Mouse (Mus musculus) ovary, postnatal 36 days (tissue): ENCODE results near the gene Id3.
"Not testable (repeated sequence)": the region's sequence is repeated elsewhere in the genome, so short reads cannot be mapped to it uniquely, and the experiment has no call there.

ENCODE experiments used
- DNase-seq: peaks from one replicate; pipeline ENCODE4 v3.0.0; 2022; ENCODE audit warnings: low spot score, mixed read lengths

Gene Id3

DNA sequence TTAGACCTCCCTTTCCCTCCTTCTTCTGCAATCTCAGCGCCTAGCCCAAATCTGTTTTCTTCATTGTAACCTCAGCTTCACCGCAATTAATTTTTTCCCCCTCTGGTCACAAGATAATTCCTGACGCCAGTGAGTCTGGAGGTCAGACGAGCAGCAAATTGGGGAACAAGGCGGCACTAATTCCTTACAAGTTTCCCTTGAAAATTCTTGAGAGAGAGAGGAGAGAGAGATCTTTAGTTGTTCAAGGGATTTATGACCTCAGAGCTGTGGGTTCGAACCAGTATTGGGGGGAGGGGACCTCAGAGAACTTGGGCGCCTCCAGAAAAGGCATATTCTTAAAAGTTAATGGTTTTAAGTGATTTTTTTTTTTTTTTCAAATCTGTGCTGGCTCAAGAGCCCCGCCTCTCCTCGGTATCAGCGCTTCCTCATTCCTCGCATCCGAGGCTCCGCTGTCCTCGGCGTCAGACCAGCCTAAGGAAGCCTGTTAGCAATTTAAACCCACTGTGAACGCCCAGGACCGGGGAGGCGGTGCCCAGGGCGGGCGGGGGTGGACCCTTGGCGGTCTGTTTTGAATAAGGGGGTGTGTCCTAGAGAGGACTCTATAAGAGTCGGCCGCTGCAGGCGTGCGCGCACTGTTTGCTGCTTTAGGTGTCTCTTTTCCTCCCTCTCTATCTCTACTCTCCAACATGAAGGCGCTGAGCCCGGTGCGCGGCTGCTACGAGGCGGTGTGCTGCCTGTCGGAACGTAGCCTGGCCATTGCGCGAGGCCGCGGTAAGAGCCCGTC is at the start of gene Id3:
TSS of gene Id3 (plus strand) at position 305 of the 784 bp plus-strand sequence.
- peak; percentile 95 for DNase-seq

GRCm38 (mm10) chr4:136094519-136095219 is 48.6 kb upstream of the Id3 start:
- no peak for DNase-seq

- no peak for DNase-seq
These were observed 47.7 kb upstream of the Id3 start for GRCm38 (mm10) chr4:136095490-136096105.

GRCm38 (mm10) chr4:136096446-136097113 is 46.7 kb upstream of the Id3 start:
- DNase-seq: no peak

DNA sequence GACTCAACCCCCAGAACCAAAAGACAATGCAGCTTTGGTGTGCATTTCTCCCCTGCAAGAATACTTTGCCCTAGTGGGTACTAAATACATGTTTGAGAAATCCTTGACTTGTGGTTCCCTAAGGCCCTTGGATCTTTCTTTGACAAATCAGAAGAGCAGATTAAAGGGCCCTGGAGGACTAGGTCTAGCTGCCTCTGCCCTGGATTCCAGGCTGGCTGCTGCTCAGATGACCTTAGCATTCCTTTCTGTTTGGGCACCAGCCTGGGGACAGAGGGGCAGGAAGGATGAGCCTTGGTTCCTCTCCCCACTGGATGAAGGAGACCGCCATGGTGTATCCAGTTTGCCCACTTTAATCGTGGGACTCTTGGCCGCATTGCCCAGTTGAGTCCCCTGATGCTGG is 44.9 kb upstream of the Id3 start:
- DNase-seq: no peak

DNA sequence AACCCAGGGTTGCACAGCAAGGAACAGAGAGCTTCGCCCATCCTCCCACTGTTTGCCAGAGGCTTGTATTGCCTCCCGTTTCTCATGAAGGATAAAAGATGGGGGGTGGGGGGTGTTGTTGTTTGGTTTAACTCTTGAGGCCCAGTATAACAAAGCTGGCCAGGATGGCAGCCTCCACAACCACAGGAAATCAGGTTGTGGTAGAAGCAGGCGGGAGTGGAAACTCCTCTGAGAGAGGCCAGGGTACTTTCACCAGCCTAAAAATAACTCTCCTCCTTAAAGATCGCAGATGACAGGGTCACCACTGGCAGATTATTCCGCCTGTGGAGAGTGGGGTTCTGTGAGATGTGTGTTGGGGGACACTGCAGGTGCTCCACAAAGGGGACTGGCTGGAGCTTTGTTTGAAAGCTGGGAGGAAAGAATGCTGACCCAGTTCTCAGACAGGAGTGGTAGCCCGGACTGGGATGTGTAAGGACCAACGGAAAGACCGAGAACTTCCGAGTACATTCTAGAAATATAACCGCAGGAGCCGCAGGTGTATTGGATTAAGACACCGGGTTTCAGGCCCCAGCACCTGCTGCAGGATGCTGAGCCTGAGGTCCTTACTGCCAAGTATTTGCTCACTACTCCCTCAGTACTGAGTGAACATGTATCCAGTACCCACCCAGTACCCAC is 42.8 kb upstream of the Id3 start:
- no peak for DNase-seq

DNA sequence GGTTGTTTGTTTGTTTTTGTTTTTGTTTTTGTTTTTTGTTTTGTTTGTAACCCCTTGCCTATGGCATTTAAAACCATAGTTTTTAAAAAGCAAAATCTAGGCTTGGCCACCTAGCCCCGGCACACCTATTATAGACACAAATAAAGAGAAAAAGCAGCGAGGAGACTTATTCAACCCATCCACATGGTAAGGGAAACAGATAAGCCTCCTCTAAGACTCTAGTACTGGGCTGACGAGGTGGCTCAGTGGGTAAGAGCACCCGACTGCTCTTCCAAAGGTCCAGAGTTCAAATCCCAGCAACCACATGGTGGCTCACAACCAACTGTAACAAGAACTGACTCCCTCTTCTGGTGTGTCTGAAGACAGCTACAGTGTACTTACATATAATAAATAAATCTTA is 41.5 kb upstream of the Id3 start:
- DNase-seq: not testable (repeated sequence)

- no peak for DNase-seq
These were observed 38.5 kb upstream of the Id3 start for GRCm38 (mm10) chr4:136104590-136105337.

DNA sequence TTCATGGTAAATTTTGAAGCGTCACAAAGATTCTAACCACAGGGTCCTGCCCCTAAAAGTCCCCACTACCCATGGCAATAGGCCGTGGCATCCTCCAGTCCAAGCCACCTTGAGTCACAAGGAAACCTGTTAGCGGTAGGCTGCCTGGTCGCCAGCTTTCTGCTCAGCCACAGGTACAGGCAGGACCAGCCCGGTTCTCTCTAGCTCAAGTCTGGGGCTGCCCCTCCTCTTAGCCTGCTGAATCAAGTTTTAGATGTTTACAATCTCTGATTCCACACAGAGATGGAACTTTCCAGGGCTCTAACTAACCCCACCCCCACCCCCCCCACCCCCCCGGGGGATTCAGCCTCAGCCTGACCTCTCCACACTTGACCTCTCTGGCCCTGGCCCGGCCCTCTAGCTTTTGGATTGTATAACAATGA is 36.4 kb upstream of the Id3 start:
- no peak for DNase-seq

DNA sequence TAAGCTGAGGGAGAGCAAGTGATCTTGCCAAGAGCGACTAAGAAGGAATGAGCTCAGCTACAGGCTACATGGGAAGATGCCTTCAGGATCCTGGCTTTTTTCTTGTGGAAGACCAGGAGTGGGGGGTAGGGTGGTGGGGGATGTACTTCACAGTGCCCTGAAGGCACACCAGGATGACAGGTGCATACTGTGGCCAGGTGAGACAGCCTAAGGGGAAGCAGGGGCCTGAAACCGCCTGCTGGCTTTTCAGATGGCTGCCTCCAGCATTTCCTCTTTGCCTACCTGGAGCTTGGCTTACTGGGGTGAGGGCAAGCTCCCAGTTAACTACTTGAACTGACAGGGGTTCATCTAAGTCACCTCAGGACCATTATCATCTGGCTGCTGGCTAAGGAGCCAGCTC is 34.1 kb upstream of the Id3 start:
- DNase-seq: no peak

DNA sequence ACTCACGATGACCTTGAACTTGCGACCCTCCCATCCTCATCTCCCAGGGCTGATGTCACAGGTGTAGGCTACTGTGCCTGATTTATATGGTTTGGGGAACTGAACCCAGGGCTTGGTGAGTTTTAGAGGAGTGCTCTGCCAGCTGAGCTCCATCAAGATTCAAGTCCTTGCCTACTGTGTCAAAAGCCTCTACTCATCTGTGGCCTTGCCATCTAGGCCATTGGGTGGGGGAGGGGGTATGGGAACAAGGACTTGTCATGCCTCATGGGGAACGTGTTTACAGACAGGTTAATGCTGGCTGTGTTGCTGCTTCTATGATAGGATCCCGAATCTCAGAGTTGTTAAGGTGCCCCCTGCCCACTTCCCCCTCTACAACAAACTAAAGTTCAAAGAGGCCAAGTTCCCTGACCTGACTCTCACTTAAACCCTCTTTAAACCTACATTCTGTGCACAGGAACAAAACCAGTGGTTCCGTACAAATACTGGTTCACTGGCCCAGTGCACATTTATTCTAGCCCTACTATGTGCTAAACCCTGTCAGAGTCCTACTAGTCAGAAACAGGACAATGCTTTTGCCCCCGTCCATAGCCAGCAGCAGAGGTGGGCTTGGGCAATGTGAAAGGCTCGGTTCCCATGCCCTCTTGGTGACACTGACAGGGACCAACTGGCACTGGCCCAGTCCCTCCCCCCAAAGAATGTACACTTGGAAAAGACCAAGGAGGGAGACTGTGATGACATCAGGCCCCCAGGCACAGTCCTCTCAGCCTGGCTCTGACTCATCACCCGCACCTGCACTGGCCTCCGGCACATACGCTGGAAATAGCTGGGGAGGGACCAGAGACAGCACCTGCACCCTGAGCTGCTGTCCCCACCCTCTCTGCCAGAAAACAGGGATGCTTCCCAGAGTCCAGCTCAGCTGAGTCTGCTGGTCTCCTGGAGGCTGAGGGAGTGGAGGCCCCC is 33.1 kb upstream of the Id3 start:
- no peak for DNase-seq

- no peak for DNase-seq
These were observed 31.0 kb upstream of the Id3 start for GRCm38 (mm10) chr4:136112344-136112743.

GRCm38 (mm10) chr4:136114747-136115146 is 28.6 kb upstream of the Id3 start:
- no peak for DNase-seq

GRCm38 (mm10) chr4:136117022-136117421 is 26.3 kb upstream of the Id3 start:
- DNase-seq: peak; percentile 40

GRCm38 (mm10) chr4:136120041-136120440 is 23.3 kb upstream of the Id3 start:
- DNase-seq: no peak

- no peak for DNase-seq
These were observed 22.1 kb upstream of the Id3 start for GRCm38 (mm10) chr4:136121158-136121557.

DNA sequence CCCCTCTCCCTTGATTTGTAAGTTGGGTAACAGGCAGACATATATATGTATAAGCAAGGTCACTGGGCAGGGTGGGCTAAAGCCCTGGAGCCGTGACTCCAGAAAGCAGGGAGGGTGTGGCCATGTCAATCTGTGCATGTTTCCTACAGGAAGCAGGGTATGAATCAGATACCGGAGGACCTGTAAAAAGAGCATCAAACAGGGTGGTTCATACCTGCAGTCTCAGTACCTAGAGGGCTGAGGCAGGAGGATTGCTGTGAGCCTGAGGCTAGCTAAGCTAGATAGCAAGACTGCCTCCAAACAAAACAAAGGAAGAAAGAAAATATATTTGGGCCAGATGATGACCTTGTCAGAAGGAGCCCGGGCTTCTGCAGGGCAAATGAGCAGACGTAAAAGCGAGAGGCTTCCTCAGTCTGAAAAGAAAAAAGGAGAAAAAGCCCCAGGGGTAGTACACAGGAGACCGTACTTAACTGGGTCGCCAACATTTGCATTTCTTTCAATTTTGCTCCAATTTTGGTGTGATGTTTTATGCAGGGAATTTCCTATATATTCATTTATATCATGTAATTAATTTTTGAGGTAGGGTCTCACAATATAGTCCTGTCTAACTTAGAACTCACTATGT is 21.3 kb upstream of the Id3 start:
- no peak for DNase-seq

DNA sequence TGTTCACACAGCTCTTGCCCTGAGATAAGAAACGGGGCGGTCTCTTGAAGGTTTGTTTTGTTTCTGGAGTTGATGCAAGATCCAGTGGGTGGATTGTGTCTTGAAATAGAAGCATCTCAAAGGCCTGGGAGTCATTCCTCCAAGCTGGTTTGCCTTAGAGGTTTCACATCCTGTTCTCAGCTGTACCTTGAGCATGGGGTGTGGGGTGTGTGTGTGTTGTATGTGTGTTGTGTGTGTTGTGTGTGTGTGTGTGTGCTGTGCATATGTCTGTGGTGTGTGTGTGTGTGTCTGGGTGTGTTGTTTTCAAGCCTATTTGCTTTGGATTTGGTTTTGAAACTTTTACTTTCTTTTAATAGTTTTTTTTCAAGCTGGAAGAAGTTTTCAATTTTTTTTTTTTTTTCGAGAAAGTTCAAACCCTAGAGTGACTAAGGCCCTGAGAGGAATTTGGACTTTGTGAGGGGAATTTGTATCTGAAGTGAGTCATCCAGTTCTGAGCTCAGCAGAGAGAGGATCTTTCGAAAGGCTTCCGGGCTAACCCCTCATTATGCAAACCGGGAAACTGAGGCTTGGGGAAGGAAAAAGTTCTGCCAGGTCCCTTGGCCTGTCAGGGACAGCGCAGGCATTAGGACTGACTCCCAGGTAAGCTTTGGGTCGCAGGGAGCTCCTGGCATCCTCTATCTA is 20.0 kb upstream of the Id3 start:
- no peak for DNase-seq

- no peak for DNase-seq
These were observed 19.5 kb upstream of the Id3 start for GRCm38 (mm10) chr4:136123792-136124161.
